Mouse (Mus musculus): ENCODE data around the gene Cnbd2. TPM values are rescaled to one million over a fixed set of nuclear protein-coding genes. Genes with fewer than 3 reads are reported as not detected.
A peak's percentile ranks its signal among the peaks of the same experiment; 100 is the strongest.

Gene Cnbd2
- polyA plus RNA-seq, 1 experiment from 2014 or later, result 16.2 TPM

- H3K27me3 ChIP-seq (ENCODE audit: insufficient read depth, low read length), result no peaks in the 10 kb centered on the region
- no peak overlapping the region for H3K4me3 ChIP-seq (replicated peaks; ENCODE audit: low read depth, low read length)
- H3K9me3 ChIP-seq (replicated peaks; ENCODE audit: low read length), result no peaks in the 10 kb centered on the region
- WGBS, result 68% methylated on average over 5 of the region's 5 CpGs
- H3K36me3 ChIP-seq (ENCODE audit: insufficient read depth, low read length), result no peaks in the 10 kb centered on the region
- ATAC-seq (replicated peaks; ENCODE audit: low FRiP score, low read depth), result no peak
- no peaks in the 10 kb centered on the region; the same call in 1 of the 2 replicates for H3K4me1 ChIP-seq (replicated peaks; ENCODE audit: insufficient read depth, low read length)
- no peak overlapping the region for H3K9ac ChIP-seq (ENCODE audit: low read depth, low read length)
- H3K4me2 ChIP-seq (ENCODE audit: low read length), result no peak overlapping the region
- TF ChIP-seq CTCF (IDR thresholded peaks at IDR 0.05; ENCODE audit: low read depth), result no peak
- H3K27ac ChIP-seq, result no peak overlapping the region
- DNase-seq (ENCODE audit: low spot score), result no peak
These were observed 106.4 kb downstream of the Cnbd2 start for GRCm38 (mm10) chr2:156418467-156418866.

- H3K36me3 ChIP-seq (ENCODE audit: insufficient read depth, low read length), result no peaks in the 10 kb centered on the region
- H3K9me3 ChIP-seq (replicated peaks; ENCODE audit: low read length), result no peaks in the 10 kb centered on the region
- DNase-seq (ENCODE audit: low spot score) (no peak), ATAC-seq (replicated peaks; ENCODE audit: low FRiP score, low read depth) (peak; percentile 12; the same call in 1 of the 2 replicates)
- TF ChIP-seq CTCF (IDR thresholded peaks at IDR 0.05; ENCODE audit: low read depth), result no peak
- no peak overlapping the region for H3K27ac ChIP-seq
- WGBS, result 18% methylated on average over 14 of the region's 14 CpGs
- H3K4me3 ChIP-seq (replicated peaks; ENCODE audit: low read depth, low read length), result peak overlapping the region; percentile 60
- no peaks in the 10 kb centered on the region for H3K27me3 ChIP-seq (ENCODE audit: insufficient read depth, low read length)
- peak overlapping the region; percentile 68 for H3K9ac ChIP-seq (ENCODE audit: low read depth, low read length)
- H3K4me2 ChIP-seq (ENCODE audit: low read length), result peak overlapping the region; percentile 95
- H3K4me1 ChIP-seq (replicated peaks; ENCODE audit: insufficient read depth, low read length), result no peaks in the 10 kb centered on the region; the same call in 1 of the 2 replicates
These were observed 108.2 kb downstream of the Cnbd2 start for GRCm38 (mm10) chr2:156420327-156420693.

GRCm38 (mm10) chr2:156420694-156421380 lies 108.7 kb downstream of the Cnbd2 start, which contains the start of gene Epb41l1:
TSS of gene Epb41l1 (plus strand) at chr2:156420909.
- no peaks in the 10 kb centered on the region; the same call in 1 of the 2 replicates for H3K4me1 ChIP-seq (replicated peaks; ENCODE audit: insufficient read depth, low read length)
- H3K4me3 ChIP-seq (replicated peaks; ENCODE audit: low read depth, low read length), result peak within 1 kb of the TSS; percentile 60
- peak within 1 kb of the TSS; percentile 48 for H3K27ac ChIP-seq
- no peaks in the 10 kb centered on the region for H3K27me3 ChIP-seq (ENCODE audit: insufficient read depth, low read length)
- H3K4me2 ChIP-seq (ENCODE audit: low read length), result peak within 1 kb of the TSS; percentile 95
- no peaks in the 10 kb centered on the region for H3K9me3 ChIP-seq (replicated peaks; ENCODE audit: low read length)
- ATAC-seq (replicated peaks; ENCODE audit: low FRiP score, low read depth) (peak; percentile 72), DNase-seq (ENCODE audit: low spot score) (peak; percentile 48)
- no peaks in the 10 kb centered on the region for H3K36me3 ChIP-seq (ENCODE audit: insufficient read depth, low read length)
- H3K9ac ChIP-seq (ENCODE audit: low read depth, low read length), result peak within 1 kb of the TSS; percentile 68
- no peak for TF ChIP-seq CTCF (IDR thresholded peaks at IDR 0.05; ENCODE audit: low read depth)
- WGBS, result under 1% methylated on average over 56 of the region's 76 CpGs

- WGBS, result under 1% methylated on average over 36 of the region's 36 CpGs
- Histone ChIP-seq H3K27ac (peak overlapping the region; percentile 48), H3K4me2 (ENCODE audit: low read length) (peak overlapping the region; percentile 95), H3K27me3 (ENCODE audit: insufficient read depth, low read length) (no peaks in the 10 kb centered on the region), H3K9me3 (replicated peaks; ENCODE audit: low read length) (no peaks in the 10 kb centered on the region), H3K9ac (ENCODE audit: low read depth, low read length) (peak overlapping the region; percentile 68), H3K4me1 (replicated peaks; ENCODE audit: insufficient read depth, low read length) (no peaks in the 10 kb centered on the region; the same call in 1 of the 2 replicates), H3K36me3 (ENCODE audit: insufficient read depth, low read length) (no peaks in the 10 kb centered on the region), H3K4me3 (replicated peaks; ENCODE audit: low read depth, low read length) (peak overlapping the region; percentile 60)
- ATAC-seq (replicated peaks; ENCODE audit: low FRiP score, low read depth) (peak; percentile 57), DNase-seq (ENCODE audit: low spot score) (no peak)
- no peak for TF ChIP-seq CTCF (IDR thresholded peaks at IDR 0.05; ENCODE audit: low read depth)
These were observed 109.4 kb downstream of the Cnbd2 start for GRCm38 (mm10) chr2:156421381-156422110.

GRCm38 (mm10) chr2:156422631-156423030 lies 110.5 kb downstream of the Cnbd2 start:
- DNase-seq (ENCODE audit: low spot score) (no peak), ATAC-seq (replicated peaks; ENCODE audit: low FRiP score, low read depth) (no peak)
- Histone ChIP-seq H3K36me3 (ENCODE audit: insufficient read depth, low read length) (no peaks in the 10 kb centered on the region), H3K27ac (no peak overlapping the region), H3K27me3 (ENCODE audit: insufficient read depth, low read length) (no peaks in the 10 kb centered on the region), H3K4me3 (replicated peaks; ENCODE audit: low read depth, low read length) (no peak overlapping the region; the same call in 1 of the 2 replicates), H3K4me2 (ENCODE audit: low read length) (no peak overlapping the region), H3K9ac (ENCODE audit: low read depth, low read length) (no peak overlapping the region), H3K4me1 (replicated peaks; ENCODE audit: insufficient read depth, low read length) (no peaks in the 10 kb centered on the region; the same call in 1 of the 2 replicates), H3K9me3 (replicated peaks; ENCODE audit: low read length) (no peaks in the 10 kb centered on the region)
- TF ChIP-seq CTCF (IDR thresholded peaks at IDR 0.05; ENCODE audit: low read depth), result no peak
- 7% methylated on average over 8 of the region's 8 CpGs for WGBS

GRCm38 (mm10) chr2:156423672-156424071 lies 111.6 kb downstream of the Cnbd2 start:
- H3K27me3 ChIP-seq (ENCODE audit: insufficient read depth, low read length), result no peaks in the 10 kb centered on the region
- no peak for TF ChIP-seq CTCF (IDR thresholded peaks at IDR 0.05; ENCODE audit: low read depth)
- 78% methylated on average over 4 of the region's 4 CpGs for whole genome bisulfite sequencing
- H3K4me3 ChIP-seq (replicated peaks; ENCODE audit: low read depth, low read length), result no peak overlapping the region
- ATAC-seq (replicated peaks; ENCODE audit: low FRiP score, low read depth), result no peak
- no peak overlapping the region for H3K27ac ChIP-seq
- H3K9me3 ChIP-seq (replicated peaks; ENCODE audit: low read length), result no peaks in the 10 kb centered on the region
- no peak overlapping the region for H3K4me2 ChIP-seq (ENCODE audit: low read length)
- H3K4me1 ChIP-seq (replicated peaks; ENCODE audit: insufficient read depth, low read length), result no peaks in the 10 kb centered on the region; the same call in 1 of the 2 replicates
- H3K36me3 ChIP-seq (ENCODE audit: insufficient read depth, low read length), result no peaks in the 10 kb centered on the region
- no peak for DNase-seq (ENCODE audit: low spot score)
- H3K9ac ChIP-seq (ENCODE audit: low read depth, low read length), result no peak overlapping the region

Small RNAs within 50 kb of the gene (microRNA-seq; reads per million reads assigned to microRNA genes)
- gene Gm22758, result not detected
- not detected for gene Gm22759

Other genes with a start within 250 kb of the Cnbd2 start
- 1.9 and 2.0 TPM in 2 replicates for gene Spag4, start 247.1 kb upstream of the Cnbd2 start, polyA plus RNA-seq (2015; fragmentation: Nextera tagmentation; extraction: Ambion mirVana)
- 43.1 and 44.9 TPM in 2 replicates for gene Cpne1, start 200.3 kb upstream of the Cnbd2 start, polyA plus RNA-seq (2015; fragmentation: Nextera tagmentation; extraction: Ambion mirVana)
- gene Rbm12, start 200.3 kb upstream of the Cnbd2 start, polyA plus RNA-seq (2015; fragmentation: Nextera tagmentation; extraction: Ambion mirVana), result 17.6 and 18.9 TPM in 2 replicates
- gene Gm28036, start 185.2 kb upstream of the Cnbd2 start, polyA plus RNA-seq (2015; fragmentation: Nextera tagmentation; extraction: Ambion mirVana), result 8.0 and 11.9 TPM in 2 replicates
- 524 and 529 TPM in 2 replicates for gene Romo1, start 168.3 kb upstream of the Cnbd2 start, polyA plus RNA-seq (2015; fragmentation: Nextera tagmentation; extraction: Ambion mirVana)
- 60.5 and 64.0 TPM in 2 replicates for gene Nfs1, start 168.1 kb upstream of the Cnbd2 start, polyA plus RNA-seq (2015; fragmentation: Nextera tagmentation; extraction: Ambion mirVana)
- gene Rbm39, start 132.1 kb upstream of the Cnbd2 start, polyA plus RNA-seq (2015; fragmentation: Nextera tagmentation; extraction: Ambion mirVana), result 636 and 701 TPM in 2 replicates
- 63.8 and 68.9 TPM in 2 replicates for gene Phf20, start 115.8 kb upstream of the Cnbd2 start, polyA plus RNA-seq (2015; fragmentation: Nextera tagmentation; extraction: Ambion mirVana)
- 140 and 181 TPM in 2 replicates for gene Scand1, start 405 bp downstream of the Cnbd2 start, polyA plus RNA-seq (2015; fragmentation: Nextera tagmentation; extraction: Ambion mirVana)
- 1.6 and 2.0 TPM in 2 replicates for gene Epb41l1, start 108.6 kb downstream of the Cnbd2 start, polyA plus RNA-seq (2015; fragmentation: Nextera tagmentation; extraction: Ambion mirVana)
- gene Aar2, start 235.3 kb downstream of the Cnbd2 start, polyA plus RNA-seq (2015; fragmentation: Nextera tagmentation; extraction: Ambion mirVana), result 30.0 and 32.7 TPM in 2 replicates